In the genomic region with DNA sequence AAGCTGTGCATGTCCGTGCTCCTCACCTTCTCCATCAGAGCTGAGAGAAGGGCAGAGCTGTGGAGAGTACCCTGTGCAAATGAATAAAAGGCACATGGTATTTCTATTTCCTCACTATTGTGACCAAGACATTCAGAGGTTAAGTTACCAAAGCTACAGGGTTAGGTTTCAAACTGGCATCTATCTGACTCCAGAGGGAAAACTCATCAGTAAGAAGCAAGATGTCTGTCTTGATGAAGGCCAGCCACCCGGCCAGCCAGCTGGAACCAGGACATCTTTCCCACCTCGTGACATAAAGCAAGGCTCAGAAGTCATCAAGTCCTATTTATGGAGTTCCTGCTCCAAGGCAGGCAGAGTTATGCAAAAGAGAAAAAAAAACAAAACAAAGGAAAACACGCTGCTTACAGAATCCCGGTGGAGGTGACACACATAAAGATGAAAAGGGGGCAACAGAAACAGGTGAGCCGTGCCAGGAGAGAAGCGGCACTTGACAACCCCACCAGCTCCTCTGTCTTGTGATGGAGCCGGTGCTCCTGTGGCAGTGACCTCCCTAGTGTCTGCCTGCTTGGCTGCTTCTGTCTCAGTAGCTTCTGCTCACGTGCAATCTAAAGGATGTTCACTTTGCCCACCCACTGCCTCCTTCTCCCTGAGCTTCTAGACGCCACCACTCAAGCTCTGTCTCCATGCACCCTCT, we compare ENCODE assay signal across 12 mouse cellular contexts.
DNase-seq lines count a peak whose midpoint lies in the region; ATAC-seq and TF ChIP-seq lines count a peak whose summit lies in the region.
"Had no signal": no experiment of that assay in that cellular context is flagged by ENCODE, and none has a peak within 500 bp of the region (broad histone marks: within the 10 kb centered on the region; RNA-seq: fewer than 3 reads in every experiment).

No protein-coding gene starts in this region.

- no peak overlapping the region for H3K4me2 ChIP-seq in hindbrain, embryonic 13.5 days
- H3K4me2 ChIP-seq in hindbrain, postnatal 0 days (ENCODE audit: low read depth, low read length): no peak overlapping the region
- H3K4me2 ChIP-seq in neural tube, embryonic 13.5 days: no peak overlapping the region
- no peak overlapping the region for H3K4me2 ChIP-seq in neural tube, embryonic 15.5 days
- H3K4me2 ChIP-seq: stomach, embryonic 15.5 days had no signal

- WGBS in hindbrain, embryonic 13.5 days: 83% methylated on average over 10 of the region's 10 CpGs
- 62% methylated on average over 10 of the region's 10 CpGs for WGBS in hindbrain, postnatal 0 days
- 74% methylated on average over 10 of the region's 10 CpGs for WGBS in neural tube, embryonic 13.5 days
- WGBS in neural tube, embryonic 15.5 days: 71% methylated on average over 10 of the region's 10 CpGs

- no peak overlapping the region for H3K9ac ChIP-seq in hindbrain, embryonic 13.5 days
- H3K9ac ChIP-seq in hindbrain, postnatal 0 days (replicated peaks; ENCODE audit: low read length): no peak overlapping the region
- no peak overlapping the region for H3K9ac ChIP-seq in neural tube, embryonic 13.5 days
- no peak overlapping the region for H3K9ac ChIP-seq in neural tube, embryonic 15.5 days (replicated peaks)
- H3K9ac ChIP-seq: stomach, embryonic 15.5 days had no signal

- no peaks in the 10 kb centered on the region for H3K9me3 ChIP-seq in hindbrain, embryonic 13.5 days
- H3K9me3 ChIP-seq in hindbrain, postnatal 0 days (ENCODE audit: low read length): no peaks in the 10 kb centered on the region
- no peaks in the 10 kb centered on the region for H3K9me3 ChIP-seq in neural tube, embryonic 13.5 days
- H3K9me3 ChIP-seq in neural tube, embryonic 15.5 days (replicated peaks): no peaks in the 10 kb centered on the region
- H3K9me3 ChIP-seq: stomach, embryonic 15.5 days had no signal

- no peaks in the 10 kb centered on the region for H3K27me3 ChIP-seq in hindbrain, embryonic 13.5 days
- no peaks in the 10 kb centered on the region for H3K27me3 ChIP-seq in hindbrain, postnatal 0 days (ENCODE audit: insufficient read depth, low read length)
- no peaks in the 10 kb centered on the region for H3K27me3 ChIP-seq in neural tube, embryonic 13.5 days
- H3K27me3 ChIP-seq in neural tube, embryonic 15.5 days (replicated peaks): no peaks in the 10 kb centered on the region
- H3K27me3 ChIP-seq: stomach, embryonic 15.5 days had no signal

- peak overlapping the region; percentile 44 for H3K27ac ChIP-seq in hindbrain, embryonic 13.5 days
- H3K27ac ChIP-seq in hindbrain, postnatal 0 days: no peak overlapping the region
- peak overlapping the region; percentile 9; the same call in 1 of the 2 replicates for H3K27ac ChIP-seq in neural tube, embryonic 13.5 days (replicated peaks)
- 0 out of 2 replicates have a peak overlapping the region, but pooled peaks have one; percentile 0 for H3K27ac ChIP-seq in neural tube, embryonic 15.5 days (replicated peaks)
- H3K27ac ChIP-seq: stomach, embryonic 15.5 days had no signal

- no peak for TF ChIP-seq CTCF in hindbrain, postnatal 0 days (IDR thresholded peaks at IDR 0.05; ENCODE audit: low read depth)

- H3K36me3 ChIP-seq in hindbrain, embryonic 13.5 days: no peaks in the 10 kb centered on the region
- H3K36me3 ChIP-seq in hindbrain, postnatal 0 days (ENCODE audit: insufficient read depth, low read length): no peaks in the 10 kb centered on the region
- no peaks in the 10 kb centered on the region for H3K36me3 ChIP-seq in neural tube, embryonic 13.5 days
- H3K36me3 ChIP-seq in neural tube, embryonic 15.5 days: no peaks in the 10 kb centered on the region
- H3K36me3 ChIP-seq: stomach, embryonic 15.5 days had no signal

- ATAC-seq in hindbrain, embryonic 13.5 days (ENCODE audit: low FRiP score): no peak
- ATAC-seq in hindbrain, postnatal 0 days: no peak
- ATAC-seq in neural tube, embryonic 13.5 days (ENCODE audit: low read depth): no peak
- ATAC-seq in neural tube, embryonic 15.5 days (ENCODE audit: low FRiP score): no peak
- ATAC-seq: intestine, embryonic 16.5 days; lung, postnatal 0 days had no signal

- no peak for DNase-seq in hindbrain, postnatal 0 days (ENCODE audit: low spot score)
- DNase-seq in neural tube, embryonic 10.5 days (ENCODE audit: extremely low spot score, low spot score): no peak
- peak; percentile 58 to 66 for DNase-seq in cerebellum, postnatal 25 days
- no peak for DNase-seq in ovary, adult 18-20 months (ENCODE audit: low spot score)
- DNase-seq: layer of hippocampus, adult 9-11 months; liver had no signal

- peaks cover 19% of the 10 kb centered on the region for H3K4me1 ChIP-seq in hindbrain, embryonic 13.5 days (replicated peaks)
- H3K4me1 ChIP-seq in hindbrain, postnatal 0 days (ENCODE audit: insufficient read depth, low read length): peaks cover 6% of the 10 kb centered on the region; the same call in 1 of the 2 replicates
- H3K4me1 ChIP-seq in neural tube, embryonic 13.5 days (replicated peaks): peaks cover 9% of the 10 kb centered on the region; the same call in 1 of the 2 replicates
- peaks cover 14% of the 10 kb centered on the region for H3K4me1 ChIP-seq in neural tube, embryonic 15.5 days
- H3K4me1 ChIP-seq: stomach, embryonic 15.5 days had no signal

- no peak overlapping the region for H3K4me3 ChIP-seq in hindbrain, embryonic 13.5 days
- no peak overlapping the region for H3K4me3 ChIP-seq in hindbrain, postnatal 0 days (ENCODE audit: low read length)
- no peak overlapping the region for H3K4me3 ChIP-seq in neural tube, embryonic 13.5 days
- no peak overlapping the region for H3K4me3 ChIP-seq in neural tube, embryonic 15.5 days (replicated peaks)
- H3K4me3 ChIP-seq: stomach, embryonic 15.5 days had no signal

Comparison
In these comparisons a context has a peak if more than half of its experiments do, and no peak if none do; other contexts are left out.
1. DNase-seq: peak in cerebellum, postnatal 25 days (2 of 2); none in hindbrain, postnatal 0 days (single experiment), neural tube, embryonic 10.5 days (single experiment) and ovary, adult 18-20 months (single experiment).